Mouse (Mus musculus) MEL (cell line): Measurements from ENCODE around the gene Apopt1.

Experiments
- E2F4 ChIP-seq: IDR thresholded peaks from 2 replicates; pipeline ENCODE4 v1.6.1; 2011; ENCODE audit warnings: low read depth, low read length, improper control_type of control experiment, borderline replicate concordance
- EP300 ChIP-seq, 2 experiments: IDR thresholded peaks; 2 replicates each; pipeline ENCODE4 v1.6.1; 2011; ENCODE audit warnings: improper control_type of control experiment in 2 of 2, low read length in 2 of 2, low read depth in 1 of 2, mild to moderate bottlenecking in 1 of 2
- POLR2A ChIP-seq, 2 experiments: IDR thresholded peaks; 2 replicates each; pipeline ENCODE4 v1.6.1; 2011 to 2012; ENCODE audit warnings: low read length in 2 of 2, mild to moderate bottlenecking in 2 of 2, control low read depth in 1 of 2, improper control_type of control experiment in 1 of 2, low read depth in 1 of 2, moderate library complexity in 1 of 2; ENCODE audit not compliant: control insufficient read depth in 1 of 2, insufficient read depth in 1 of 2, poor library complexity in 1 of 2

- no peak for TF ChIP-seq POLR2A (IDR thresholded peaks at IDR 0.05; ENCODE audit: control insufficient read depth in 1 of 2, insufficient read depth in 1 of 2, low read depth in 1 of 2, low read length in 2 of 2, poor library complexity in 1 of 2)
- TF ChIP-seq E2F4, result no peak
- TF ChIP-seq EP300 (IDR thresholded peaks at IDR 0.05; ENCODE audit: low read depth in 1 of 2, low read length in 2 of 2), result no peak
Measured at GRCm38 (mm10) chr12:111768322-111768928, 55.4 kb downstream of the Apopt1 start.
